Mouse (Mus musculus): Measurements from ENCODE around the gene Ubqln1. TPM values are rescaled to one million over a fixed set of nuclear protein-coding genes. Genes with fewer than 3 reads are reported as not detected.

Gene Ubqln1
- polyA plus RNA-seq, 1 experiment from 2014 or later: 139 TPM

GRCm38 (mm10) chr13:58215253-58215591, 231 bp downstream of the Ubqln1 start:
- H3K27ac ChIP-seq: peak overlapping the region; percentile 92
- WGBS: under 1% methylated on average over 48 of the region's 48 CpGs
- peaks cover 42% of the 10 kb centered on the region for H3K4me1 ChIP-seq
- H3K9ac ChIP-seq: peak overlapping the region; percentile 78
- ATAC-seq (replicated peaks): no peak
- peak overlapping the region; percentile 66 for H3K4me2 ChIP-seq
- H3K9me3 ChIP-seq: no peaks in the 10 kb centered on the region
- H3K27me3 ChIP-seq (replicated peaks): no peaks in the 10 kb centered on the region
- H3K36me3 ChIP-seq (replicated peaks): no peaks in the 10 kb centered on the region
- peak overlapping the region; percentile 76 for H3K4me3 ChIP-seq

- H3K4me3 ChIP-seq: peak overlapping the region; percentile 76
- H3K27me3 ChIP-seq (replicated peaks): no peaks in the 10 kb centered on the region
- H3K27ac ChIP-seq: peak overlapping the region; percentile 92
- peak overlapping the region; percentile 78 for H3K9ac ChIP-seq
- no peaks in the 10 kb centered on the region for H3K36me3 ChIP-seq (replicated peaks)
- peak; percentile 81 for ATAC-seq (replicated peaks)
- peak overlapping the region; percentile 66 for H3K4me2 ChIP-seq
- 2% methylated on average over 48 of the region's 49 CpGs for WGBS
- no peaks in the 10 kb centered on the region for H3K9me3 ChIP-seq
- H3K4me1 ChIP-seq: peaks cover 42% of the 10 kb centered on the region
Measured at GRCm38 (mm10) chr13:58214346-58215252, 854 bp downstream of the Ubqln1 start.

GRCm38 (mm10) chr13:58213801-58214200, 1.7 kb downstream of the Ubqln1 start:
- H3K36me3 ChIP-seq (replicated peaks): no peaks in the 10 kb centered on the region
- peak overlapping the region; percentile 17; the same call in 1 of the 2 replicates for H3K9ac ChIP-seq
- H3K27me3 ChIP-seq (replicated peaks): no peaks in the 10 kb centered on the region
- peaks cover 42% of the 10 kb centered on the region for H3K4me1 ChIP-seq
- no peak for ATAC-seq (replicated peaks)
- no peak overlapping the region for H3K27ac ChIP-seq
- H3K4me3 ChIP-seq: peak overlapping the region; percentile 76
- H3K4me2 ChIP-seq: peak overlapping the region; percentile 66
- no peaks in the 10 kb centered on the region for H3K9me3 ChIP-seq
- WGBS: 68% methylated on average over 8 of the region's 8 CpGs

GRCm38 (mm10) chr13:58212530-58212929, 2.9 kb downstream of the Ubqln1 start:
- H3K9ac ChIP-seq: no peak overlapping the region
- no peaks in the 10 kb centered on the region for H3K36me3 ChIP-seq (replicated peaks)
- WGBS: 77% methylated on average over 2 of the region's 2 CpGs
- no peak overlapping the region for H3K27ac ChIP-seq
- no peaks in the 10 kb centered on the region for H3K9me3 ChIP-seq
- no peak for ATAC-seq (replicated peaks)
- H3K27me3 ChIP-seq (replicated peaks): no peaks in the 10 kb centered on the region
- peaks cover 42% of the 10 kb centered on the region for H3K4me1 ChIP-seq
- no peak overlapping the region for H3K4me2 ChIP-seq
- no peak overlapping the region for H3K4me3 ChIP-seq

GRCm38 (mm10) chr13:58210441-58210840, 5.0 kb downstream of the Ubqln1 start:
- Histone ChIP-seq H3K36me3 (replicated peaks) (no peaks in the 10 kb centered on the region), H3K4me1 (peaks cover 34% of the 10 kb centered on the region), H3K27ac (no peak overlapping the region), H3K4me2 (no peak overlapping the region), H3K9me3 (no peaks in the 10 kb centered on the region), H3K27me3 (replicated peaks) (no peaks in the 10 kb centered on the region), H3K4me3 (no peak overlapping the region), H3K9ac (no peak overlapping the region)
- no peak for ATAC-seq (replicated peaks)
- WGBS: 87% methylated on average over 5 of the region's 5 CpGs

- no peak for ATAC-seq (replicated peaks)
Measured at GRCm38 (mm10) chr13:58206084-58206483, 9.4 kb downstream of the Ubqln1 start.

GRCm38 (mm10) chr13:58204986-58205385, 10.5 kb downstream of the Ubqln1 start:
- 76% methylated on average over 4 of the region's 4 CpGs for WGBS
- H3K36me3 ChIP-seq (replicated peaks): no peaks in the 10 kb centered on the region
- H3K9ac ChIP-seq: no peak overlapping the region

More at GRCm38 (mm10) chr13:58206084-58206483, 9.4 kb downstream of the Ubqln1 start:
- H3K9ac ChIP-seq: no peak overlapping the region
- no peak overlapping the region for H3K4me3 ChIP-seq
- H3K9me3 ChIP-seq: no peaks in the 10 kb centered on the region
- peaks cover 8% of the 10 kb centered on the region; the same call in 1 of the 2 replicates for H3K4me1 ChIP-seq
- H3K36me3 ChIP-seq (replicated peaks): no peaks in the 10 kb centered on the region
- no peak overlapping the region for H3K27ac ChIP-seq
- no peaks in the 10 kb centered on the region for H3K27me3 ChIP-seq (replicated peaks)
- no peak overlapping the region for H3K4me2 ChIP-seq
- WGBS: 88% methylated on average over 4 of the region's 4 CpGs

GRCm38 (mm10) chr13:58204202-58204601, 11.3 kb downstream of the Ubqln1 start:
- no peak overlapping the region for H3K9ac ChIP-seq
- no peaks in the 10 kb centered on the region for H3K36me3 ChIP-seq (replicated peaks)
- no peaks in the 10 kb centered on the region for H3K4me1 ChIP-seq
- H3K4me3 ChIP-seq: no peak overlapping the region
- ATAC-seq (replicated peaks): no peak
- H3K27ac ChIP-seq: no peak overlapping the region
- no peak overlapping the region for H3K4me2 ChIP-seq
- no peaks in the 10 kb centered on the region for H3K9me3 ChIP-seq
- no peaks in the 10 kb centered on the region for H3K27me3 ChIP-seq (replicated peaks)
- 94% methylated on average over 3 of the region's 3 CpGs for WGBS

More at GRCm38 (mm10) chr13:58204986-58205385, 10.5 kb downstream of the Ubqln1 start:
- H3K27ac ChIP-seq: no peak overlapping the region
- no peaks in the 10 kb centered on the region for H3K27me3 ChIP-seq (replicated peaks)
- no peak overlapping the region for H3K4me2 ChIP-seq
- no peaks in the 10 kb centered on the region for H3K4me1 ChIP-seq
- no peak overlapping the region for H3K4me3 ChIP-seq
- no peak for ATAC-seq (replicated peaks)
- no peaks in the 10 kb centered on the region for H3K9me3 ChIP-seq

GRCm38 (mm10) chr13:58202903-58203302, 12.6 kb downstream of the Ubqln1 start:
- no peak for ATAC-seq (replicated peaks)
- Histone ChIP-seq H3K4me1 (no peaks in the 10 kb centered on the region), H3K4me2 (no peak overlapping the region), H3K27ac (no peak overlapping the region), H3K9ac (no peak overlapping the region), H3K36me3 (replicated peaks) (no peaks in the 10 kb centered on the region), H3K27me3 (replicated peaks) (no peaks in the 10 kb centered on the region), H3K9me3 (no peaks in the 10 kb centered on the region), H3K4me3 (no peak overlapping the region)
- 100% methylated on average over 1 of the region's 1 CpGs for WGBS

- no peaks in the 10 kb centered on the region; the same call in 1 of the 2 replicates for H3K9me3 ChIP-seq
- H3K36me3 ChIP-seq (replicated peaks): peaks cover 5% of the 10 kb centered on the region; the same call in 1 of the 2 replicates
- no peak overlapping the region for H3K9ac ChIP-seq
- H3K4me3 ChIP-seq: no peak overlapping the region
- H3K4me1 ChIP-seq: no peaks in the 10 kb centered on the region
- H3K27me3 ChIP-seq (replicated peaks): no peaks in the 10 kb centered on the region
- WGBS: 94% methylated on average over 3 of the region's 3 CpGs
- no peak overlapping the region for H3K27ac ChIP-seq
- no peak overlapping the region for H3K4me2 ChIP-seq
- no peak for ATAC-seq (replicated peaks)
Measured at GRCm38 (mm10) chr13:58201908-58202307, 13.5 kb downstream of the Ubqln1 start.

GRCm38 (mm10) chr13:58201343-58201742, 14.1 kb downstream of the Ubqln1 start:
- Histone ChIP-seq H3K4me1 (no peaks in the 10 kb centered on the region), H3K27ac (no peak overlapping the region), H3K9ac (no peak overlapping the region), H3K9me3 (no peaks in the 10 kb centered on the region; the same call in 1 of the 2 replicates), H3K27me3 (replicated peaks) (no peaks in the 10 kb centered on the region), H3K36me3 (replicated peaks) (peaks cover 6% of the 10 kb centered on the region), H3K4me3 (no peak overlapping the region), H3K4me2 (no peak overlapping the region)
- WGBS: 93% methylated on average over 6 of the region's 6 CpGs
- ATAC-seq (replicated peaks): no peak

- WGBS: 93% methylated on average over 7 of the region's 7 CpGs
- H3K4me3 ChIP-seq: no peak overlapping the region
- no peaks in the 10 kb centered on the region; the same call in 1 of the 2 replicates for H3K9me3 ChIP-seq
- H3K4me2 ChIP-seq: no peak overlapping the region
- H3K4me1 ChIP-seq: no peaks in the 10 kb centered on the region
- no peak overlapping the region for H3K27ac ChIP-seq
- no peaks in the 10 kb centered on the region for H3K27me3 ChIP-seq (replicated peaks)
- H3K9ac ChIP-seq: no peak overlapping the region
- no peak for ATAC-seq (replicated peaks)
- H3K36me3 ChIP-seq (replicated peaks): peaks cover 10% of the 10 kb centered on the region
Measured at GRCm38 (mm10) chr13:58197981-58198640, 17.3 kb downstream of the Ubqln1 start.

All from midbrain, embryonic 15.5 days (tissue).